Mouse (Mus musculus): ENCODE data around the gene Grin1.
"Not testable (repeated sequence)": the region's sequence is repeated elsewhere in the genome, so short reads cannot be mapped to it uniquely, and the experiment has no call there.

Gene Grin1

DNA sequence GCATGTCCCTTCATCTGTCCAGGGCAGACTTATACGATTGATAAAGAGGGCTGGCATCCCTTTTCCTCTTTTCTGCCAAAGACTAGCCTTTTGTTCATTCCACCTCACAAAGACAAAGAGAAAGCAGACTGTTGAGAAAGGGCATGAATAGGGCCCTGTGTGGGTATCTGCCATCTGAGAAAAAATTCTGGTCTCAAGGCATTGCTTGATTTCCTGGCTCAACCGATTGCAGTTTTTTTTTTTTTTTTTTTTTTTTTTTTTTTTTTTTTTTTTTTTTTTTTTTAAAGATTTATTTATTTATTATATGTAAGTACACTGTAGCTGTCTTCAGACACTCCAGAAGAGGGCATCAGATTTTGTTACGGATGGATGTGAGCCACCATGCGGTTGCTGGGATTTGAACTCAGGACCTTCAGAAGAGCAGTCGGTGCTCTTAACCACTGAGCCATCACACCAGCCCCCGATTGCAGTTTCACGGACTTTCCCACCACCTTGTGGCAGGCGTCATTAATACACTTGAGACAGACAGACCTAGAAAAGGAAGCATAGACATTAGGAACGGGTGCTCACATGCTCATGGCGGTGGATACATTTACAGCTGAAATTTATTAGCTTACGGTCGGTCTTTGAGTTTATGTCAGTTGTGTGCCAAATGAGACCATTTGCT lies 62.4 kb downstream of the Grin1 start:
- DNase-seq (ENCODE audit: low spot score) = not testable (repeated sequence)

DNA sequence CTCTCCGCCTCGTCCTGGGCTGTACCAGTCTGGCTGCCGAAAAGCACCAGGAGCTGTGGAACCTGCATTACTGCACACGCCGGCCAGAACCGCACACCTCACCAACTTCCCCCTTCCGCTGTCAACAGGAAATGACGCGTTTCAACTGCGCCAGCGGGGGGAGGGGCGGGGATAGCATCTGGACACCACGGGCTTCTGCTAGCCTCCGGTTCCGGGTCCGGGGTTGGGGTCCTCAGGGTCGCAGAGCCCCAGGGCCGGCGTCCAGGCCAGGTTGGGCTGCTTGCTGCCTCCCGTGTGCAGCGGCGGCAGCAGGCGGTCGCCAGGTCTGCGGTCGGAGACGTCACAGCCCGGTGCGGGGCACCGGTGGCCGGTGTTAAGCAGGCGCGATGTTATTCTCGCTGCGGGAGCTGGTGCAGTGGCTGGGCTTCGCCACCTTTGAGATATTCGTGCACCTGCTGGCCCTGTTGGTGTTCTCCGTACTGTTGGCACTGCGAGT lies 63.7 kb downstream of the Grin1 start, which contains the start of gene Tmem203:
Tmem203 (plus strand) TSS at position 156 of the 496 bp plus-strand sequence.
- DNase-seq (ENCODE audit: low spot score) = no peak

DNA sequence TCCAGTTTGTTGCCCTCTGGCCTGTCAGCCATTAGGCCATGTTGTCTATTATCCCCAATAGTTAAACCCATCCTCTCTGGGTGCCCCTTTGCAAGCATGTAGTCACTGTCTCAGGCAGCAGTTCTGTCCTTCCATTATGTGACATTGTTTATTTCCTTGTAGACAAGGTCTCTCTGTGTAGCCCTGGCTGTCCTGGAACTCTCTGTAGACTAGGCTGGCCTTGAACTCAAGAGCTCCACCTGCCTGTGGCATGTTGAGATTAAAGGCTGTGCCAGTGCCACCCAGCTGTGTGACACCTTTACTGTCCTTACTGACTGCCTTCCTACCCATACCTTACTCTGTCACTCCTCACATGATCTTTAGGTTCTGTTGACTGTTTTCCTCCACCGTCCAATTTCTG lies 66.7 kb downstream of the Grin1 start:
- DNase-seq (ENCODE audit: low spot score) = no peak

DNA sequence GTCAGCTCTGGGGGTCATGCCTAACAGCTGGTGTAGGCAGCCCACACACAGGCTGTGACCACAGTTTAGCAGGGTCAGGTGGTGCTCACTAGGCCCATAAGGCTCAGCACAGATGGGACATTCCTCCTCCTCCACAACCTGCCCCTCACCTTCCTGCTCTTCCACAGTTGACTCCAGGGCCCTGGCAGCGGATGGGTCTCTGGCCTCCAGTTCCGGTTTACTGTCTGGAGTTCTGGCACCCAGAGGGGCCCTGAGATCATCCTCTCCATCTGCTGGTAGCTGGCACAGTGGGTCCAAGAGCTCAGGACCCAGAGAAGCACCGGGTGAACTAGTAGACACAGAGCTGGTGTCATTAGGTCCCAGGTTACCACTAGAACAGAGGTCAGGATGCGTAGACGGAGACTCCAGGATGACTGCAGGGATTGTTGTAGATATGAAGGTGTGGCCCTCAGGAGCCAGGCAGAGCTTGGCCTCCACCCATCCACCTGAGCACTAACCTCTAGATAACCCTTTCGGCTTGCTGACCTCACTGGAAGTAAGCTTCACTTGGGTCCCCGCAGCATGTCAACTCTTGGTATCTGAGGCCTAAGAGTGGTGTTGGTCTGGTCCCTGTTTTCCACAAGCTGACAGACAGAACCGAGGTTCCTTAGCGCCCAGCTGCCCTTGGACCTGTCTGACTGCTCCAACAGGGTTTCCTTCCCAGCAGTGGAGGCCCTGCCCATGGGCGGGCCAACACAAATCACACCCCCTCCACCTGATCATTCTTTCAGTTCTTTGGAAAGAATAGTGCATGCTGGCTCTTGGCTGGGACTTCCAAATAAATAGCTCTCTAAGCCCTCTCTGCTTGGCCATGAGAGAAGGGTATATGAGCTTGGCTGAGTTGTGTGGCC lies 72.6 kb downstream of the Grin1 start, which contains the start of gene AL732309.1:
AL732309.1 (minus strand) TSS at position 681 of the 890 bp plus-strand sequence.
- DNase-seq (ENCODE audit: low spot score) = no peak

DNA sequence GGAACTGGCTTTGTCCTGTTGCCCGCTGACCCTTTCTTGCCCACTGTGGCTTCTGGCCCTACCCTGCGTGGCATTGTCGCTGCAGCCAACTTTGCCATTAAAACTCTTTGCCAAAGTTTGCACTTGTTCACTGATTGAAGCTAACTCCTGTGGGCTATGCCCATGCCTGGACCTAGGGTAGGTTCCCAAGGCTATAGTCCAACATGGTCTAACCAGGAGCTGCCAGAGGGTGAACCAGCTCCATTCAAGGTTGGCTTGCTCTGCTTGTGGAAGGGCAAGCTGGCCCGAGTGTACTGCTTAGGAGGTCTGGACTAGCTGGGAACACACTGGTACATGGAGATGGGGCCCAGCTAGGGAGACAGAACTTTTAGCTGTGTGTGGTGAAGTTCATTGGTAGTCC lies 74.8 kb downstream of the Grin1 start:
- no peak for DNase-seq (ENCODE audit: low spot score)

DNA sequence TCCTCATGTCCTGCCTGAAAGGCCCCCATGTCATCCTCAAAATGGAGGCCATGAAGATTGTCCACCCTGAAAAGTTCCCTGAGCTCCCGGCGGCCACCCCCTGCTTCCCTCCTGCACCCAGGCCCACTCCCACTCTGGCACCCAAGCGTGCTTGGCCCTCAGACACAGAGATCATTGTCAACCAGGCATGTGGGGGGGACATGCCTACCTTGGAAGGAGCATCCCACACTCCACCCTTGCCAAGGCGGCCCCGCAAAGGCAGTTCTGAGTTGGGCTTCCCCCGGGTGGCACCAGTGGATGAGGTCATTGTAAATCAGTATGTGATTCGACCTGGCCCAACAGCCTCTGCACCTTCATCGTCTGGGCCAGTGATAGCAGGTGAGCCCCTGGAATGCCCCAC lies 75.6 kb downstream of the Grin1 start:
- DNase-seq (ENCODE audit: low spot score) = no peak

DNA sequence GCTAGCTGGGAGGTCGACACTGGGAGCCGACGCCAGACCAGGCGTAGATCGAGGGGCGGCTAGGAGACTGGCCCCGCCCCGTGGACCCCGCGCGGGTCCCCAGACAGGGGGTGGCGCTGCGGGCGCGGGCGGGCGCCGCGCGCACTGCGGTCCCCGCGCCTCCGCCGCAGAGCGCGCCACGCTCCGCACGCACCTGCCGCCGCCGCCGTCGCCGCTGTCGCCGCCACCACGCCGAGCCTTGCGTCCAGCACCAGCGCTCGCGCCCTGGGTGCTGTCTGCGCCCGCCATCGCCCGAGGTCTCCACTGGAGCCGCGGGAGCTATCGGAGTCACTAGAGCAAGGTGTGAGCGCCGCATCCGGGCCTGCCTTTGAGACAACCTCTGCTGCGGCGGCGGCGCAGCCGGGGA lies 76.9 kb downstream of the Grin1 start, which contains the start of the genes Rnf208 and Cysrt1:
Rnf208 (plus strand) TSS at position 155 of the 406 bp plus-strand sequence.
Cysrt1 (minus strand) TSS at position 352 of the 406 bp plus-strand sequence.
- DNase-seq (ENCODE audit: low spot score) = no peak

DNA sequence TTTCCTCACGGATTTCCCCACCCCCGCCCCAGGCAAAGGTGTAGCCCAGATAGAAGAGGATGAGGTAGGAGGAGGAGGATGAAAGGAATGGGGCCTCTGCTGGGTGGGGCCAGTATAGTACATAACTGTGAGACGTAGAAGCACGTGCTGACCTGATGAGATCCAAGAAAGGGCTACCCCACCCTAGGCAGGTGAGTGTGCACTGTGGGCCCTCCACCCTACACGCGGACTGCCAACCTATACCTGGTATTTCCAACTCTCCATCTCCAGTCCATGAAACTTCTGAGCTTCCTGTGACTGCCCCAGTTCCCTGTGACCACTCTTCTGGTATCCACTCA lies 77.6 kb downstream of the Grin1 start:
- no peak for DNase-seq (ENCODE audit: low spot score)
